Mouse (Mus musculus) cerebellum, adult 11-12 months (tissue): ENCODE measurements at regions not wholly inside any gene's neighbourhood (a gene's known extent, or its start where the extent isn't known, plus 50 kb on each side); places are given as distances from the start of the nearest gene placed in this dataset.

Experiments
- DNase-seq: peaks from one replicate; pipeline ENCODE4 v3.0.0; 2022

DNA sequence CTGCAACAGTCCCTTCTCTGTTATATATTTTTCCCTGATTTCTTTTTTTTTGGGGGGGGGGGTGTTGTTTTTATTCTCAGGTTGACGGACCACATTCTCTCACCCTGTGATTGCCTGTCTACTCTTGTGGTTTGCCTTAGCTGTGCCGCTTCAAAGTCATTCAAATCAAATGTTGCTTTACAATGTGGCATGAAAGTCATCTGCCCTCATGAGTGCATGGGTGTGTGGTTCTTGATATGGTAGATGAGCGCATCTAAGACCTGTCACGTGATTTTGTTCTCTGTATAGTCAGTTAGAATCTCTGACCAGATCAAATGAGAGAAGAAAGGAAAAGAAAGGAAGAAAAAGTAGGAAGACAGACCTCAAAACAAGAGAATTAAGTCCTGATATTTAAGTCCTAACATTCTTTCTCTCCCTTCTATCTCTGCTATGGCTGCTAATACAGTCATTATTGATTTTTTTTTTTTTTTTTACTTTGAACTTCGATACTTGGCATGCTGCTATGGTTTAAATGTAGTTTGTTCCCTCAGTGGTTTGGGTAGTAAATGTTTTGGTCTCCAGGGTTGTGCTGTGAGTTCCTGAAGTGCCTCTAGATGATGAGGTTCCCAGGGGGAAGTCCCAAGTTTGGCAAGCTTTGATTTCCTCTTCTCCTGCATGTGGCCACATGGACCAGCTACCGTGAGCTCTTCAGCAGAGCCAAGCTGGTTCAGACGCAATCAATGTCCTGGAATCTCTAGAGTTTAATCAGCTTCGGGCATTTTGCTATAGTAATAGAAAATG lies 91.2 kb upstream of the Npas2 start:
- DNase-seq, result no peak

- DNase-seq, result no peak
Observed at GRCm38 (mm10) chr1:39102989-39103910, 90.3 kb upstream of the Npas2 start.

- DNase-seq, result no peak
Observed at GRCm38 (mm10) chr1:39105546-39106371, 87.8 kb upstream of the Npas2 start.

DNA sequence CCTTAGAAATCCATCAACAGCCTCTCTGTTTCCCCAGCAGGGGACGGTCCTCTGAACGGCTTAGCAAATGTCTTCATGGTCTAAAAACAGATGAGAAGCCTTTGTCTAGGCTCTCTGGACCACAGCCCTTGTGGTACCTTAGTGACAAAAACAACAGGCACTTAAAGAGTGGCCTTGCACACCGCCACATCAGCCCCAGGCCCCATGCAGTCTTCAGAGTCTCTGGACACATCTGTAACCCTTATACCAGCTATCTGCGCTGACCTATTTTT lies 87.2 kb upstream of the Npas2 start:
- DNase-seq, result no peak

GRCm38 (mm10) chr1:39106650-39107049 lies 86.9 kb upstream of the Npas2 start:
- no peak for DNase-seq

GRCm38 (mm10) chr1:39116319-39116718 lies 77.2 kb upstream of the Npas2 start:
- no peak for DNase-seq

DNA sequence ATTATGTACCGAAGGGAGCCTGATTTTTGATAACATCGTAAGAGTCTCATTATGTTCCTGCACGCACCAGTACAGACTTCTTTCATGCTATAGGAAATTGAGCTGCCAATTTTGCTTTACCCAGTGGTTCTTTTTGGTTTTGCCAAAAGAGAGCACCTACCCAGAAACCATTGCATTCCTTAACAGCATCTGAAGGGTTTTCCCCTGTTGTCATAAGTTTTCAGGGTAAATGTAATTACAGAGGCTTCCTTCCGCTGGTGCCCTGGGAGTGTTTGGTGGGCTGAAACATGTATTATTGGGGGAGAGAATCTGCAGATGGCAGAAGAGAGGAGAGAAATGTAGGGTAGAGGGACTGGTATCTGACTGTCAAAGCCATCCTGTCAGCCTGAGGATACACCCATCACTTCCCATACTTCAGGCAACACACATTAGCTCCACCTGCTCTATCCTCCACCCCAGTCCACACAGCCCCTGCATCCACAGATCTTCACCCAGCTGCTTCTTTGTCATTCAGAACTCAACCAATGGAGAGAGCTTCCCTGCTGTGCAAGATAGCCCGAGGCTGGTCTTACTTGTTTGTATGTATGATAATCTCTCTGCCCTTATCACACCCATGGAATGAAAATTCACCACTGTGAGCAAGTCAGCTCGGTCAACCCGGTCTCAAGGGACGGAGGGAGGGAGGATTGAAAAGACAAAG lies 71.1 kb upstream of the Npas2 start:
- no peak for DNase-seq

DNA sequence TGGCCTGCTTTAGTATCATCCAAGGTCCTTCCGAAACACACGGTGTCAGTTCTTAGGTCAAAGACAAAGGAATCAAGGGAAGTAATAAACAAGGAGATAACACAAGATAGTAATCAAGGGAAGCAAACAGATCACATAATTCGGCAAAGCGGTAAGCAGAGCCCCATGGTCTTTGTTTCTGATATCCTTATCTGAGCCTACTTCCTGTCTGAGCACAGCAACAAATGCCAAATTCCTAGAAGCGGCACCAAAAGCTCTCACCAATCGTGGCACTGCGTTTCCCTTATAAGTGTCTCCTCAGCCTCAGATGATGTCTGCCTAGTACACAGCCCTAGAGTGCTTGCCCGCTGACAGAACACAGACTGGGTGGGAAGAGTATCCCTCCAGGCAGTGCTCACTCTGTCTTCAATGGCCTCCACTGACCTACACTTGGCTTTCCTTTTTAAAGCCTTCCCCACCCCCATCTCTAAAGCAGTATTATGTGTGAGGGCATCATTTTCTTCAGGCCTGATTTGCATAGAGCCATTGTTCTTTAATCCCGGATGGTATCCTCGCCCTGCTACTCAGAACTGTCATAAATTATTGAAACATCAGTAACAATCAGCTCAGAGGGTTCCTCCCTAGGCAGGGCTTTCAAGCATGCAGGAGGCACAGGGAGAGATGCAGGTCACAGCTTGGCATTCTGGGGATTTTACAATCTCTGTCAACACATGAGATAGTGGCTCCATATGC lies 70.3 kb upstream of the Npas2 start:
- DNase-seq, result no peak

DNA sequence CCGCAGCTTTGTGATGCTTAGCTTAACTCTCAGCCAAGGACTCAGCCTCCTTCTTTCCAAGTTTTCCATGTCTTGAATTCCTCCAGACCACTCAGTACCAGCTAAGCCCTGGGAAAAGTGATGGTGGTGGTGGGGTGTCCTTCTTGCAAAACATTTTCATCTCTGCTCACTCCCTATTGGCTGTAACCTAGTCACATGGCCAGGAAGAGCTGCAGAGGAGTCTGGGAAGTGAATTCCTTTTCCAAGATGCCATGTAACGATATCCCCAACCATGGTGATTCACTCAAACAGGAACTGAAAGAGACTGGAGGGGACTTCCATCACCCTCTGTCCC lies 69.8 kb upstream of the Npas2 start:
- DNase-seq, result no peak

GRCm38 (mm10) chr1:39134521-39134920 lies 59.0 kb upstream of the Npas2 start:
- no peak for DNase-seq

DNA sequence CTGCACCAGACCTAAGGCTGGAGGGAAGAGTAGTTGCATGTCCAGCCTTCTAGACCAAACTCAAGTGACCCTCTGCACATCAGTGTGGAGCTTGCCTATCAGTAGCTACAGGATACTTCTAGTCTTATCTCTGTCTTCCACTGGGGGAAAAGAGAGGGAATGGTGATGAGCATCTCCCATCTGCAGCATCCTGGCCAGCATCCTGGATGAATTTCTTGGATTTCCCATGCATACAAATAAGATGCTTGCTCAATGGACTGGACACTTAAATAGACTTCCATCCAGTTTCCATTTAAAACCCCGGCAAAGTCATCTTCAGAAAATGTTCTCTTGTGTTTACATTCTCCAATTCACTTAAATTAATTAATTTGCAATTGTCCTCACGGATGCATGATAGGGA lies 50.5 kb upstream of the Npas2 start:
- no peak for DNase-seq

- DNase-seq, result no peak
Observed at GRCm38 (mm10) chr1:39143626-39144025, 49.9 kb upstream of the Npas2 start.
